Comparison of ENCODE assay signal across 8 mouse cellular contexts in genomic region chr8:69874155-69874554, GRCm38 (mm10). TPM values are rescaled to one million over a fixed set of nuclear protein-coding genes. Genes with fewer than 3 reads are reported as not detected.
DNase-seq lines count a peak whose midpoint lies in the region; ATAC-seq and TF ChIP-seq lines count a peak whose summit lies in the region.

No protein-coding gene starts in this region.

- H3K9ac ChIP-seq in kidney, embryonic 14.5 days (ENCODE audit: low read depth, low read length): no peak overlapping the region
- H3K9ac ChIP-seq in CH12.LX (ENCODE audit: insufficient read depth, low read depth): no peak overlapping the region

- no peak overlapping the region for H3K4me2 ChIP-seq in kidney, embryonic 14.5 days (replicated peaks; ENCODE audit: low read depth, low read length)
- no peak overlapping the region for H3K4me2 ChIP-seq in CH12.LX (ENCODE audit: insufficient read depth, low read depth, poor library complexity, severe bottlenecking)

- TF ChIP-seq CTCF in kidney, adult 2 months (conservative IDR thresholded peaks at IDR 0.05; ENCODE audit: insufficient read depth, insufficient read length, low read depth, low read length): peak; percentile 75
- TF ChIP-seq CTCF in CH12.LX (conservative IDR thresholded peaks at IDR 0.05 in 1 of 2, IDR thresholded peaks at IDR 0.05 in 1 of 2; ENCODE audit: low read depth in 2 of 2, low read length in 2 of 2): peak; percentile 90 to 95

- TF ChIP-seq RAD21 in CH12.LX (IDR thresholded peaks at IDR 0.05; ENCODE audit: low read depth, low read length): peak; percentile 92

- no peaks in the 10 kb centered on the region for H3K79me2 ChIP-seq in CH12.LX (replicated peaks; ENCODE audit: control insufficient read depth, extremely low read depth, insufficient read depth, poor library complexity, severe bottlenecking)

- no peak for ATAC-seq in kidney, embryonic 14.5 days (ENCODE audit: low FRiP score, low TSS enrichment)
- ATAC-seq in inflammation-experienced regulatory T-cells, adult 6 months: no peak

- dilution Hi-C loops in CH12.LX (cut with MboI; ENCODE audit: extremely low pct_ligation_motif_present, extremely low pct_unique_long_range_greater_than_20kb, low sequenced_read_pairs): no loop called here

- 11% methylated on average over 9 of the region's 9 CpGs for WGBS in kidney, adult 2 months
- 11% methylated on average over 9 of the region's 9 CpGs for WGBS in kidney, embryonic 14.5 days
- 10% methylated on average over 9 of the region's 9 CpGs for WGBS in large intestine, adult 2 months

- no peak for TF ChIP-seq POLR2A in kidney, adult 2 months (IDR thresholded peaks at IDR 0.05; ENCODE audit: low read depth, low read length)
- TF ChIP-seq POLR2A in CH12.LX (IDR thresholded peaks at IDR 0.05; ENCODE audit: low read depth, low read length): no peak

- TF ChIP-seq EP300 in CH12.LX (IDR thresholded peaks at IDR 0.05; ENCODE audit: low read length): 0 out of 2 replicates have a peak, but pooled peaks have one; percentile 8

- no peaks in the 10 kb centered on the region for H3K9me3 ChIP-seq in kidney, embryonic 14.5 days (ENCODE audit: control insufficient read depth, low read length)
- no peaks in the 10 kb centered on the region for H3K9me3 ChIP-seq in CH12.LX (replicated peaks; ENCODE audit: low read length)
- no peaks in the 10 kb centered on the region for H3K9me3 ChIP-seq in megakaryocyte, embryonic 14.5 days

- DNase-seq in kidney, adult 2 months: peak; percentile 58
- DNase-seq in CH12.LX (ENCODE audit: extremely low read depth) (peak; percentile 55), ZHBTc4 (ENCODE audit: low read depth, low spot score) (peak; percentile 72)
- peak; percentile 45 for DNase-seq in embryo, embryonic 11.5 days (ENCODE audit: low read depth, low spot score)
- DNase-seq in large intestine, adult 2 months (ENCODE audit: low read depth, low spot score): peak; percentile 27

- no peaks in the 10 kb centered on the region for H3K4me1 ChIP-seq in kidney, adult 2 months (ENCODE audit: control insufficient read depth, insufficient read depth, low read length)
- no peaks in the 10 kb centered on the region for H3K4me1 ChIP-seq in kidney, embryonic 14.5 days (ENCODE audit: control insufficient read depth, insufficient read depth, low read length)
- no peaks in the 10 kb centered on the region for H3K4me1 ChIP-seq in CH12.LX (ENCODE audit: control insufficient read depth in 1 of 2, insufficient read depth in 2 of 2)
- H3K4me1 ChIP-seq in megakaryocyte, embryonic 14.5 days: peaks cover 18% of the 10 kb centered on the region

- no peak overlapping the region for H3K27ac ChIP-seq in kidney, adult 2 months (ENCODE audit: insufficient read depth, low read depth, low read length)
- H3K27ac ChIP-seq in kidney, embryonic 14.5 days (ENCODE audit: low read depth, low read length): no peak overlapping the region
- H3K27ac ChIP-seq in CH12.LX (ENCODE audit: insufficient read depth, low read depth): no peak overlapping the region

- H3K27me3 ChIP-seq in kidney, adult 2 months (replicated peaks; ENCODE audit: control insufficient read depth, insufficient read depth, low read length): no peaks in the 10 kb centered on the region
- peaks cover 10% of the 10 kb centered on the region for H3K27me3 ChIP-seq in kidney, embryonic 14.5 days (ENCODE audit: control insufficient read depth, insufficient read depth, low read length)
- no peaks in the 10 kb centered on the region for H3K27me3 ChIP-seq in CH12.LX (replicated peaks)
- H3K27me3 ChIP-seq in megakaryocyte, embryonic 14.5 days (replicated peaks): peaks cover 69% of the 10 kb centered on the region

- in situ Hi-C loops in CH12.LX (cut with MboI; ENCODE audit: low pct_ligation_motif_present, low pct_unique_long_range_greater_than_20kb, low sequenced_read_pairs): no loop called here

- no peak overlapping the region for H3K4me3 ChIP-seq in kidney, adult 2 months (ENCODE audit: insufficient read depth, low read depth, low read length)
- no peak overlapping the region for H3K4me3 ChIP-seq in kidney, embryonic 14.5 days (ENCODE audit: low read length)
- H3K4me3 ChIP-seq in CH12.LX (replicated peaks in 1 of 3; ENCODE audit: low read depth in 2 of 3, low read length in 2 of 3, poor library complexity in 1 of 3): no peak overlapping the region
- peak overlapping the region; percentile 57 for H3K4me3 ChIP-seq in megakaryocyte, embryonic 14.5 days (replicated peaks)

- no peaks in the 10 kb centered on the region for H3K36me3 ChIP-seq in kidney, adult 2 months (ENCODE audit: control insufficient read depth, insufficient read depth, low read length)
- no peaks in the 10 kb centered on the region for H3K36me3 ChIP-seq in kidney, embryonic 14.5 days (ENCODE audit: control insufficient read depth, insufficient read depth, low read length)
- no peaks in the 10 kb centered on the region for H3K36me3 ChIP-seq in CH12.LX (replicated peaks in 1 of 2; ENCODE audit: control insufficient read depth in 1 of 2, insufficient read depth in 1 of 2, low read length in 1 of 2)
- H3K36me3 ChIP-seq in megakaryocyte, embryonic 14.5 days (replicated peaks; ENCODE audit: low read length): no peaks in the 10 kb centered on the region

TF ChIP-seq in CH12.LX, 34 proteins besides CTCF, POLR2A, EP300 and RAD21 (continues in another document):
- no peak for TF ChIP-seq MXI1 (IDR thresholded peaks at IDR 0.05; ENCODE audit: low read depth, low read length)
- TF ChIP-seq ELF1 (IDR thresholded peaks at IDR 0.05; ENCODE audit: low read depth, low read length): peak; percentile 35; the same call in 1 of the 2 replicates
- TF ChIP-seq POLR2AphosphoS2 (IDR thresholded peaks at IDR 0.05; ENCODE audit: low read depth, low read length): no peak
- no peak for TF ChIP-seq MAX (IDR thresholded peaks at IDR 0.05; ENCODE audit: low read length)
- TF ChIP-seq SIN3A (IDR thresholded peaks at IDR 0.05; ENCODE audit: low read length): peak; percentile 37; the same call in 1 of the 2 replicates
- TF ChIP-seq ZC3H11A (IDR thresholded peaks at IDR 0.05; ENCODE audit: low read depth, low read length): peak; percentile 68
- no peak for TF ChIP-seq GABPA (IDR thresholded peaks at IDR 0.05; ENCODE audit: insufficient replicate concordance, low read depth, low read length)
- TF ChIP-seq HCFC1 (IDR thresholded peaks at IDR 0.05; ENCODE audit: low read depth, low read length): no peak
- no peak for TF ChIP-seq MEF2A (IDR thresholded peaks at IDR 0.05; ENCODE audit: borderline replicate concordance, low read depth, low read length)

RNA-seq across cellular contexts. Expression of gene Cilp2, which starts 13.3 kb away (rescaled TPM):
- 0.11 and 0.16 TPM in 2 replicates for polyA plus RNA-seq in kidney, adult 2 months (2012; rRNA removed)
- 0.58 and 0.77 TPM in 2 replicates for polyA plus RNA-seq in kidney, embryonic 14.5 days (2014; fragmentation: Nextera tagmentation; extraction: Ambion mirVana)
- 0.08 TPM in 2 replicates for total RNA-seq in CH12.LX (2012; rRNA removed)
- 0.04 TPM in 1 of 2 replicates, not detected in the other for total RNA-seq in CH12.LX (2014; rRNA removed)
- polyA plus RNA-seq in CH12.LX (2012; ENCODE audit: insufficient read length, low read depth): 0.07 TPM in 1 of 2 replicates, not detected in the other
- polyA plus RNA-seq in large intestine, adult 2 months (2012; rRNA removed): 0.03 and 0.07 TPM in 2 replicates
- 0.20 TPM in 1 of 2 replicates, not detected in the other for polyA plus RNA-seq in megakaryocyte, embryonic 14.5 days (2012; ENCODE audit: insufficient read depth, low replicate concordance)
- polyA plus RNA-seq in inflammation-experienced regulatory T-cells, adult 6 months (2017; shearing (Covaris generic)): not detected

RNA-seq across cellular contexts. Expression of gene Tssk6, which starts 27.8 kb away (rescaled TPM):
- polyA plus RNA-seq in kidney, adult 2 months (2012; rRNA removed): 1.3 and 1.5 TPM in 2 replicates
- polyA plus RNA-seq in kidney, embryonic 14.5 days (2014; fragmentation: Nextera tagmentation; extraction: Ambion mirVana): 2.7 and 5.1 TPM in 2 replicates
- total RNA-seq in CH12.LX (2012; rRNA removed): 1.5 and 1.8 TPM in 2 replicates
- 0.35 and 0.44 TPM in 2 replicates for total RNA-seq in CH12.LX (2014; rRNA removed)
- polyA plus RNA-seq in CH12.LX (2012; ENCODE audit: insufficient read length, low read depth): 1.7 and 2.3 TPM in 2 replicates
- 0.64 and 0.66 TPM in 2 replicates for polyA plus RNA-seq in large intestine, adult 2 months (2012; rRNA removed)
- polyA plus RNA-seq in megakaryocyte, embryonic 14.5 days (2012; ENCODE audit: insufficient read depth, low replicate concordance): 1.3 and 5.3 TPM in 2 replicates
- 1 to 10 TPM in 1 of 3 experiments, under 1 TPM in 1, not detected in 1; 0.35 to 1.2 TPM for polyA plus RNA-seq in inflammation-experienced regulatory T-cells, adult 6 months (2017; shearing (Covaris generic))

RNA-seq across cellular contexts. Expression of gene Ndufa13, which starts 28.2 kb away (rescaled TPM):
- 283 and 372 TPM in 2 replicates for polyA plus RNA-seq in kidney, adult 2 months (2012; rRNA removed)
- polyA plus RNA-seq in kidney, embryonic 14.5 days (2014; fragmentation: Nextera tagmentation; extraction: Ambion mirVana): 192 and 272 TPM in 2 replicates
- total RNA-seq in CH12.LX (2012; rRNA removed): 153 and 177 TPM in 2 replicates
- total RNA-seq in CH12.LX (2014; rRNA removed): 60.9 and 74.7 TPM in 2 replicates
- polyA plus RNA-seq in CH12.LX (2012; ENCODE audit: insufficient read length, low read depth): 90.1 and 104 TPM in 2 replicates
- polyA plus RNA-seq in large intestine, adult 2 months (2012; rRNA removed): 111 and 119 TPM in 2 replicates
- 31.7 and 195 TPM in 2 replicates for polyA plus RNA-seq in megakaryocyte, embryonic 14.5 days (2012; ENCODE audit: insufficient read depth, low replicate concordance)
- 100 to 1,000 TPM; 194 to 284 (median 245) TPM for polyA plus RNA-seq in inflammation-experienced regulatory T-cells, adult 6 months (2017; shearing (Covaris generic))

RNA-seq across cellular contexts. Expression of gene Yjefn3, which starts 28.4 kb away (rescaled TPM):
- polyA plus RNA-seq in kidney, adult 2 months (2012; rRNA removed): 3.9 and 5.6 TPM in 2 replicates
- 1.7 and 3.3 TPM in 2 replicates for polyA plus RNA-seq in kidney, embryonic 14.5 days (2014; fragmentation: Nextera tagmentation; extraction: Ambion mirVana)
- total RNA-seq in CH12.LX (2012; rRNA removed) (8.0 and 9.5 TPM in 2 replicates), CH12.LX (2014; rRNA removed) (3.3 and 3.6 TPM in 2 replicates)
- polyA plus RNA-seq in CH12.LX (2012; ENCODE audit: insufficient read length, low read depth): 8.4 and 10.5 TPM in 2 replicates
- polyA plus RNA-seq in large intestine, adult 2 months (2012; rRNA removed): 1.1 and 1.8 TPM in 2 replicates
- 4.7 and 13.7 TPM in 2 replicates for polyA plus RNA-seq in megakaryocyte, embryonic 14.5 days (2012; ENCODE audit: insufficient read depth, low replicate concordance)
- 1 to 10 TPM in 1 of 3 experiments, under 1 TPM in 1, not detected in 1; 0.56 to 1.1 TPM for polyA plus RNA-seq in inflammation-experienced regulatory T-cells, adult 6 months (2017; shearing (Covaris generic))

RNA-seq across cellular contexts. Expression of gene Pbx4, which starts 41.9 kb away (rescaled TPM):
- polyA plus RNA-seq in kidney, adult 2 months (2012; rRNA removed): 3.6 and 3.9 TPM in 2 replicates
- 9.6 and 9.7 TPM in 2 replicates for polyA plus RNA-seq in kidney, embryonic 14.5 days (2014; fragmentation: Nextera tagmentation; extraction: Ambion mirVana)
- total RNA-seq in CH12.LX (2012; rRNA removed) (3.1 and 5.9 TPM in 2 replicates), CH12.LX (2014; rRNA removed) (1.0 and 1.5 TPM in 2 replicates)
- polyA plus RNA-seq in CH12.LX (2012; ENCODE audit: insufficient read length, low read depth): 2.4 and 3.5 TPM in 2 replicates
- polyA plus RNA-seq in large intestine, adult 2 months (2012; rRNA removed): 3.3 and 6.5 TPM in 2 replicates
- polyA plus RNA-seq in megakaryocyte, embryonic 14.5 days (2012; ENCODE audit: insufficient read depth, low replicate concordance): 1.7 TPM in 1 of 2 replicates, not detected in the other
- polyA plus RNA-seq in inflammation-experienced regulatory T-cells, adult 6 months (2017; shearing (Covaris generic)): 10 to 100 TPM in 2 of 3 experiments, 1 to 10 TPM in 1; 7.5 to 20.8 (median 18.4) TPM
